In the genomic region with DNA sequence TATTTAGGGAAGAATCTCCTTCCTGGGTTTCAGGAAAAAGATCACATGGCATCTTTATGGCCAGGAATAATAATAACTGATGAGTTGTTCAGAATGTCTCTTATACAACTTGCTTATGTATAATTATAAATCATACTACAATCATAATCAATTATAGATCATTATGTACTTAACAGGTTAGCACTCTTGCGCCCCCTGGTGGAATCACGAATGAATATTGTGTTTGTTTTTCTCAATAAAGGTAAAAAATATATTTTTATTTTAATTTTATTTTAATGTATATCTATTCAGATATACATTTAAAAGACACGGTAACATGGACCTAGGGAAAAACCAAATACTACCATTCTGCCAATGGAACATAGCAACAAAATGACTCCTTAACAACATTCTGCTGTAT, we compare ENCODE assay signal across 9 mouse cellular contexts.
DNase-seq lines count a peak whose midpoint lies in the region; ATAC-seq and TF ChIP-seq lines count a peak whose summit lies in the region.
"Had no signal": no experiment of that assay in that cellular context is flagged by ENCODE, and none has a peak within 500 bp of the region (broad histone marks: within the 10 kb centered on the region; RNA-seq: fewer than 3 reads in every experiment).

No protein-coding gene starts in this region.

- TF ChIP-seq POLR2A in liver, adult 2 months (IDR thresholded peaks at IDR 0.05; ENCODE audit: extremely low read depth, insufficient read depth, low read length), result no peak

- H3K36me3 ChIP-seq in liver, adult 2 months (ENCODE audit: control insufficient read depth, insufficient read depth, low read length), result no peaks in the 10 kb centered on the region
- H3K36me3 ChIP-seq in liver, embryonic 11.5 days (ENCODE audit: control insufficient read depth, insufficient read depth, low read length), result no peaks in the 10 kb centered on the region
- H3K36me3 ChIP-seq: limb, embryonic 13.5 days had no signal

- H3K4me2 ChIP-seq in liver, embryonic 11.5 days, result no peak overlapping the region
- H3K4me2 ChIP-seq: limb, embryonic 13.5 days had no signal

- H3K4me3 ChIP-seq in liver, adult 2 months (ENCODE audit: insufficient read depth, low read depth, low read length), result no peak overlapping the region
- no peak overlapping the region for H3K4me3 ChIP-seq in liver, embryonic 11.5 days (ENCODE audit: low read depth, low read length)
- H3K4me3 ChIP-seq: limb, embryonic 13.5 days had no signal

- H3K9me3 ChIP-seq in liver, embryonic 11.5 days (ENCODE audit: control insufficient read depth, low read length), result no peaks in the 10 kb centered on the region
- H3K9me3 ChIP-seq: limb, embryonic 13.5 days had no signal

- H3K27me3 ChIP-seq in liver, adult 2 months (ENCODE audit: control insufficient read depth, insufficient read depth, low read length), result no peaks in the 10 kb centered on the region
- no peaks in the 10 kb centered on the region for H3K27me3 ChIP-seq in liver, embryonic 11.5 days (replicated peaks; ENCODE audit: control insufficient read depth, insufficient read depth, low read length)
- H3K27me3 ChIP-seq: limb, embryonic 13.5 days had no signal

- no peak overlapping the region for H3K27ac ChIP-seq in liver, adult 2 months (replicated peaks; ENCODE audit: insufficient read depth, low read depth, low read length)
- no peak overlapping the region for H3K27ac ChIP-seq in liver, embryonic 11.5 days (ENCODE audit: low read depth, low read length)
- H3K27ac ChIP-seq: limb, embryonic 13.5 days had no signal

- H3K79me2 ChIP-seq in liver, adult 2 months (ENCODE audit: control insufficient read depth, insufficient read depth, low read length), result no peaks in the 10 kb centered on the region

- ATAC-seq in liver, embryonic 11.5 days (replicated peaks; ENCODE audit: low FRiP score), result no peak
- 0 out of 2 replicates have a peak, but pooled peaks have one; percentile 31 for ATAC-seq in megakaryocyte progenitor cell, adult 5-6 weeks (replicated peaks; ENCODE audit: poor library complexity)
- no peak for ATAC-seq in inflammation-experienced regulatory T-cells, adult 6 months

- 19% methylated on average over 3 of the region's 3 CpGs for WGBS in liver, adult 2 months
- WGBS in liver, embryonic 11.5 days, result 25% methylated on average over 3 of the region's 3 CpGs

- no peak overlapping the region for H3K9ac ChIP-seq in liver, adult 2 months (ENCODE audit: low read depth, low read length)
- no peak overlapping the region for H3K9ac ChIP-seq in liver, embryonic 11.5 days (ENCODE audit: low read depth, low read length)
- H3K9ac ChIP-seq: limb, embryonic 13.5 days had no signal

- H3K4me1 ChIP-seq in liver, adult 2 months (ENCODE audit: control insufficient read depth, insufficient read depth, low read length), result no peaks in the 10 kb centered on the region
- H3K4me1 ChIP-seq in liver, embryonic 11.5 days (replicated peaks; ENCODE audit: control insufficient read depth, insufficient read depth, low read length), result no peaks in the 10 kb centered on the region
- H3K4me1 ChIP-seq: limb, embryonic 13.5 days had no signal

- 0 out of 2 replicates have a peak, but pooled peaks have one; percentile 12 for TF ChIP-seq CTCF in liver, adult 2 months (IDR thresholded peaks at IDR 0.05; ENCODE audit: low read depth, low read length)

- DNase-seq in cerebellum, postnatal 36 days, result peak; percentile 7 to 13
- no peak for DNase-seq in cerebellum, adult 11 months
- DNase-seq in liver, adult 2 months (ENCODE audit: extremely low read depth, low read depth, low spot score), result peak; percentile 39
- DNase-seq in liver, embryonic 11.5 days (ENCODE audit: low spot score), result no peak
- DNase-seq in brain, adult 2 months (ENCODE audit: low read depth, low spot score), result peak; percentile 68
- no peak for DNase-seq in frontal cortex, postnatal 10 days (ENCODE audit: low spot score in 2 of 2)

Comparison
In these comparisons a context has a peak if more than half of its experiments do, and no peak if none do; other contexts are left out.
1. DNase-seq: peak in cerebellum, postnatal 36 days (2 of 2), liver, adult 2 months (single experiment) and brain, adult 2 months (single experiment); none in cerebellum, adult 11 months (single experiment), liver, embryonic 11.5 days (single experiment) and frontal cortex, postnatal 10 days (0 of 2).